Mouse (Mus musculus) liver, embryonic 12.5 days (tissue): ENCODE results near the gene Car6. TPM values are rescaled to one million over a fixed set of nuclear protein-coding genes. Genes with fewer than 3 reads are reported as not detected.

ENCODE experiments used
- ATAC-seq: fragments of 200-750 bp; cut with Nextera tagmentation; 2 replicates; pipeline ENCODE4 v1.8.0; 2017; ENCODE audit warnings: moderate number of reproducible peaks, mild to moderate bottlenecking, moderate library complexity
- H3K27ac ChIP-seq: fragments of 300-500 bp; sonication (generic); 2 replicates; pipeline ENCODE4 v1.5.1; 2016; ENCODE audit warnings: mild to moderate bottlenecking
- H3K27me3 ChIP-seq: fragments of 300-500 bp; sonication (generic); replicated peaks from 2 replicates; pipeline ENCODE4 v1.6.1; 2016; ENCODE audit warnings: mild to moderate bottlenecking, moderate library complexity
- H3K36me3 ChIP-seq: fragments of 300-500 bp; sonication (generic); 2 replicates; pipeline ENCODE4 v1.6.1; 2016; ENCODE audit warnings: mild to moderate bottlenecking, moderate library complexity
- H3K4me1 ChIP-seq: fragments of 300-500 bp; sonication (generic); 2 replicates; pipeline ENCODE4 v1.6.1; 2016
- H3K4me2 ChIP-seq: fragments of 300-500 bp; sonication (generic); 2 replicates; pipeline ENCODE4 v1.6.1; 2016; ENCODE audit warnings: mild to moderate bottlenecking, moderate library complexity
- H3K4me3 ChIP-seq: fragments of 300-500 bp; sonication (generic); 2 replicates; pipeline ENCODE4 v1.5.1; 2016; ENCODE audit warnings: mild to moderate bottlenecking, moderate library complexity
- H3K9ac ChIP-seq: fragments of 300-500 bp; sonication (generic); 2 replicates; pipeline ENCODE4 v1.6.1; 2016; ENCODE audit warnings: mild to moderate bottlenecking, moderate library complexity
- H3K9me3 ChIP-seq: fragments of 300-500 bp; sonication (generic); replicated peaks from 2 replicates; pipeline ENCODE4 v1.6.1; 2016; ENCODE audit warnings: mild to moderate bottlenecking, moderate library complexity
- whole genome bisulfite sequencing: fragments of 180-500 bp; shearing (Covaris S2); methylation state at CpG from one replicate; pipeline ENCODE4 v1.1.7; 2016; ENCODE audit not compliant: insufficient replicate concordance; 5-methylcytosine and 5-hydroxymethylcytosine counted together
- polyA plus RNA-seq: library from polyadenylated mRNA; unstranded; fragments of >200 nt; fragmentation: Nextera tagmentation; extraction: Ambion mirVana; gene quantifications from 2 replicates; pipeline ENCODE4 v1.2.1, GENCODE M21; 2016

Gene Car6
- polyA plus RNA-seq, 1 experiment from 2014 or later = not detected

DNA sequence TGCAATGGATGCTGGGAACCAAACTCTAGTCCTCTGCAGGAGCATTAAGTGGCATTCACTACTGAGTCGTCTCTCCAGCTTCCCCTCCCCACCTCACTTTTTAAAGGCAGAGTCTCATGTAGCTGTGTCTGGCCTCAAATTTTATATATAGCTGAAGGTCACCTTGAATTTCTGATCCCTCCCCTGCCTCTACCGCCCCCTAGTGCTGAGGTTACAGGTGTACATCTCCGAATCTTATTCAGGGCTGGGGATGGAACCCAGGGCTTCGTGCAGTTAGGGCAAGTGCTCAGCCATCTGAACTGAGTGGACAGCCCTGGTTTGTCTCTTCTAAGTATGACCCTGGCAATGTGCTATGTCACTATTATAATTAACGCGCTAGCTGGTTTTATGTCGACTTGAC, 50.1 kb downstream of the Car6 start:
- Histone ChIP-seq H3K36me3 (no peaks in the 10 kb centered on the region), H3K4me3 (no peak overlapping the region), H3K9me3 (0 out of 2 replicates have a peak, but pooled peaks cover 3% of the 10 kb centered on the region), H3K27me3 (no peaks in the 10 kb centered on the region), H3K9ac (no peak overlapping the region), H3K4me2 (no peak overlapping the region), H3K4me1 (peaks cover 12% of the 10 kb centered on the region), H3K27ac (no peak overlapping the region)
- whole genome bisulfite sequencing = 65% methylated on average over 7 of the region's 7 CpGs
- no peak for ATAC-seq

GRCm38 (mm10) chr4:150146286-150146685, 54.8 kb downstream of the Car6 start:
- Histone ChIP-seq H3K4me1 (0 out of 2 replicates have a peak, but pooled peaks cover 4% of the 10 kb centered on the region), H3K4me3 (no peak overlapping the region), H3K27me3 (0 out of 2 replicates have a peak, but pooled peaks cover 5% of the 10 kb centered on the region), H3K27ac (no peak overlapping the region), H3K9ac (no peak overlapping the region), H3K4me2 (no peak overlapping the region), H3K9me3 (0 out of 2 replicates have a peak, but pooled peaks cover 3% of the 10 kb centered on the region), H3K36me3 (no peaks in the 10 kb centered on the region)
- no peak for ATAC-seq
- 66% methylated on average over 4 of the region's 4 CpGs for WGBS

DNA sequence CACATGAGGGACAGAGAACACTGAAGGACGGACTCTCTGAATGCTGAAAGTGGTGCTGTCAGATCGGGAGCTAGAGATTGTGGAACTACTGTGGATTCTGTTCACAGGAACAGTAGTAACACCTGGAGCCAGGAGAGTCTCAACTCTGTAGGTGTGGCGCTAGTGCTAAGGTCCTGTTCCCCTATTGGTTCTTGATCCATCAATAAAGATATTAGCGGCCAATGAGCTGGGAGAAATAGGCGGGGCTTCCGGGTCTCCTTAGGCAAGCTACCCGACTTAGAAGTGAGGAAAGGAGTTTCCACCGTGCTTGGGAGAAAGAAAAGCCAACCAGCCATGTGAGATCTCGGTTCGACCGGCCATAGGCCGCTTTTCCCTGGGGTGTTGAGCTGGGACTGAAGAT, 56.9 kb downstream of the Car6 start:
- no peak for ATAC-seq

DNA sequence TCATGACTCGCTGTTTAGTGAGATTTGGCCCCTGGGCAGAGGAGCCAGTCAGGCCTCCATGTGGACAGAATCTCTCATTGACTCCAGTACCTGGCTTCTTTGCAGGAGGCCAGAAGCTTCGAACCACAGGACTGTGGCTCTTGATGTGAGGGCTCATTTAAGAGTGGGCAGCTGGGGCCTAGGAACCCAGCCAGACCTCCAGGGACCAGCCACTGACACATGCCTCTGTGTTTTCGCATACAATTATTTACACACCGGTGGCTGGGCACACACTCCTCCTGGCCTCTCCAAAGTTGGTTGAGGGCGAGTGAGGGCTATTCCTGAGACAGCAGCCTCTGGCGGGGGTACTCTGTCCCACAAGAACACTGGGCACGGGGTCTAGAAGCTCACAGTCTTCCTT, 60.8 kb downstream of the Car6 start:
- H3K27ac ChIP-seq = no peak overlapping the region
- H3K9me3 ChIP-seq = no peaks in the 10 kb centered on the region
- no peak overlapping the region for H3K4me2 ChIP-seq
- 72% methylated on average over 7 of the region's 7 CpGs for WGBS
- peaks cover 21% of the 10 kb centered on the region for H3K27me3 ChIP-seq
- no peak overlapping the region for H3K4me3 ChIP-seq
- H3K4me1 ChIP-seq = peaks cover 33% of the 10 kb centered on the region
- no peak for ATAC-seq
- H3K36me3 ChIP-seq = no peaks in the 10 kb centered on the region
- H3K9ac ChIP-seq = no peak overlapping the region

More for the DNA sequence above, 56.9 kb downstream of the Car6 start:
- 28% methylated on average over 12 of the region's 12 CpGs for WGBS
- Histone ChIP-seq H3K4me3 (no peak overlapping the region), H3K4me1 (0 out of 2 replicates have a peak, but pooled peaks cover 4% of the 10 kb centered on the region), H3K9ac (no peak overlapping the region), H3K36me3 (no peaks in the 10 kb centered on the region), H3K27ac (no peak overlapping the region), H3K27me3 (peaks cover 14% of the 10 kb centered on the region), H3K4me2 (peak overlapping the region; percentile 23), H3K9me3 (0 out of 2 replicates have a peak, but pooled peaks cover 3% of the 10 kb centered on the region)

DNA sequence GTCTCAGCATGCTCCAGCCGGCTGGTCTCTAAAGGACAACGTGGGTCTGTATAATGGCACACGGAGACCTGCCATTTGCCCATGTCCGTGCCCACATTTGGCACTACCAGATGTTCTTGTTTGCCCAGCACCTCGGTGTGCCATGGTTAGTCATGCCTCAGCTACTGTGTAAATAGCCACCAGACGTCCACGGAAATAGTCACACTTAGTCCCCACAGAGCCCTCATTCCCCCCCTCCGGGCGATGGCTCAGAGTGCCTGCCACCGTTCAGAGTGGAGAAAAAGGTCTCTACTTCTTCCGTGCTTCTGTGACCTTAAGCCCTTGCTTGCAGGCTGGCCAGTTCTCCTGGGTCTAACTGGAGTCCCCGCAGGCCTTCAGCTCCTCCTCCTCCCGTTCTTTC, 62.0 kb downstream of the Car6 start:
- Histone ChIP-seq H3K4me2 (no peak overlapping the region), H3K27ac (no peak overlapping the region), H3K9ac (no peak overlapping the region), H3K4me3 (no peak overlapping the region), H3K36me3 (no peaks in the 10 kb centered on the region), H3K9me3 (no peaks in the 10 kb centered on the region), H3K4me1 (peaks cover 33% of the 10 kb centered on the region), H3K27me3 (peaks cover 23% of the 10 kb centered on the region)
- WGBS = 65% methylated on average over 13 of the region's 13 CpGs
- no peak for ATAC-seq

- Histone ChIP-seq H3K9me3 (no peaks in the 10 kb centered on the region), H3K36me3 (no peaks in the 10 kb centered on the region), H3K27ac (no peak overlapping the region), H3K4me2 (peak overlapping the region; percentile 59), H3K9ac (peak overlapping the region; percentile 37; the same call in 1 of the 2 replicates), H3K4me1 (peaks cover 34% of the 10 kb centered on the region), H3K4me3 (peak overlapping the region; percentile 34), H3K27me3 (peaks cover 27% of the 10 kb centered on the region)
- ATAC-seq = peak; percentile 81
- 18% methylated on average over 9 of the region's 9 CpGs for WGBS
Measured at GRCm38 (mm10) chr4:150138084-150138543, 63.0 kb downstream of the Car6 start.

DNA sequence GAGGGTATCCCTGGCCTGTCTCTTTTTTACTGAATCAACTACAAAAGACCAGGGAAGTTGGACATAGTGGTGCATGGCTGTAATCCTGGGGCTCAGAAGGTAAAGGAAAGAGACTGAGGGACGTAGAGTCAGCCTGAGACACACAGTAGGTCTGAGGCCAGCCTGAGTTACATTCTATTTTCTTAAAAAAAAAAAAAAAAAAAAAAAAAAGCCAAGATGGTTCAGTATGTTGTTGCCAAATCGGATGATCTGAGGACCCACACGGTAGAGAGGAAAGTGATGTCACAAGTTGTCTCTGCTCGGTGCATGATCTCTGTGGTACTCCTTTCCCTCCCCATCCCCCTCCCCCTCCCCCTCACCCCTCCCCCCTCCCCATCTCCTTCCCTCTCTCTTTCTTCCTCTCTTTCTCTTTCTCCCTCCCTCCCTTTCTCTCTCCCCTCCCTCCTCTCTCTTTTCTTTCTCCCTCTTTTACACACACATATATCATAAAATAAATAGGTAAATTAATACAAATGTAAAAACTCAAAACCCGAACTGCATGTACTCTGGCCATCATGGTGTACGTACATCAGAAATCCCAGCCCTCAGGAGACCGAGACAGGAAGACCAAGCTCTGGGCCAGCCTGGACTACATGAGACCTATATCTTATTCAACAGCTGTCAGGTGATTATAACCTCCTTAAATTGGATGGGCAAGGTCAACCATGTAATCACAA, 63.6 kb downstream of the Car6 start:
- H3K4me2 ChIP-seq = peak overlapping the region; percentile 59
- no peaks in the 10 kb centered on the region for H3K36me3 ChIP-seq
- H3K9me3 ChIP-seq = no peaks in the 10 kb centered on the region
- H3K27me3 ChIP-seq = peaks cover 27% of the 10 kb centered on the region
- no peak overlapping the region for H3K27ac ChIP-seq
- H3K9ac ChIP-seq = no peak overlapping the region
- ATAC-seq = peak; percentile 6; the same call in 1 of the 2 replicates
- no peak overlapping the region for H3K4me3 ChIP-seq
- H3K4me1 ChIP-seq = peaks cover 40% of the 10 kb centered on the region
- WGBS = 69% methylated on average over 7 of the region's 7 CpGs

Other genes with a start within 250 kb of the Car6 start
- 0.97 and 1.5 TPM in 2 replicates for gene Spsb1, start 246.3 kb downstream of the Car6 start, polyA plus RNA-seq
- gene H6pd, start 192.3 kb downstream of the Car6 start, polyA plus RNA-seq = 8.8 and 9.0 TPM in 2 replicates
- gene Gpr157, start 114.0 kb downstream of the Car6 start, polyA plus RNA-seq = 0.18 and 0.37 TPM in 2 replicates
- gene Slc2a5, start 82.0 kb downstream of the Car6 start, polyA plus RNA-seq = 0.22 and 0.30 TPM in 2 replicates
- not detected in 2 replicates for gene Slc2a7, start 52.4 kb downstream of the Car6 start, polyA plus RNA-seq
- gene Eno1, start 35.4 kb upstream of the Car6 start, polyA plus RNA-seq = 1,241 and 1,342 TPM in 2 replicates
- gene Rere, start 80.3 kb upstream of the Car6 start, polyA plus RNA-seq = 11.6 and 12.8 TPM in 2 replicates